Mouse (Mus musculus): Measurements from ENCODE around the gene Cxcl17. TPM values are rescaled to one million over a fixed set of nuclear protein-coding genes. Genes with fewer than 3 reads are reported as not detected.

The Cxcl17 gene
- polyA plus RNA-seq, 1 experiment from 2014 or later, result 0.28 TPM

DNA sequence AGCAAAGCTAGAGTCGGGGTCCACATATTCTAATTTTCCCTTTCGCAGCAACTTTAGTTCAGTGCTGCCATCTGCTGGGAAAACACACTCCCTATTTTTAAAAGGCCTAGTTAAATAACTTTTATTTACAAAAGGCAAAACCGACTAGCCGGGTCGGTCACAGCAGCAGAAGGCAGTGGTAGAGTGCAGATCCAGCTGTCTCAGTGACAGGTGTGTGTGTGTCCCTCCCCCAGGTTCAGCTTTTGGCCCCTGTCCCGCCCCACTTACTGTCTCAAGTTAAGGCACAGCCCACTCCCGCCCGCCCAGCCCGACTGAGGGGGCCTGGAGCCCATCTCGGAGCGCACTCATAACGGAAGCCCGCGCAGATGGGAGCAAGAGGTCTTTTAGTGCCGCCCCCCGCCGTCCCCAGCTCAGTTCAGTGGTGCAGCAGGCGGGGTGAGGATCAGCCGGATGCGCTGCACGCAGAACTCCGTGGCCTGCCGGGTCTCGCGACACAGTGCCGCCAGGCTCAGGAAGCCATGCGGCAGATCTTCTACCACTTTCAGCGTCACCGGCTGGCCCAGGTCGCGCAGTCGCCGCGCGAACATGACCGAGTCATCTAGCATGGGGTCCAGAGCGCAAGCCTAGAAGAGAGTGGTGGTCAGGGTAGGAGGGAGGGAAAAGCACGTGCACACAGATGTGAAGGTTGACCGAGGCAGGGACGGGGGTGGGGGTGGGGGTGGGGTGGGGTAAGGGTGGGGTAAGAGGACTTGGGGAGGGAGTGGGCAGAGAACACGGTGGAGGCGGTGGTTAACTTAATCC, 32.9 kb downstream of the Cxcl17 start:
- H3K27ac ChIP-seq, result peak overlapping the region; percentile 69
- WGBS, result 2% methylated on average over 42 of the region's 42 CpGs
- no peaks in the 10 kb centered on the region for H3K9me3 ChIP-seq (replicated peaks)
- H3K36me3 ChIP-seq, result peaks cover 9% of the 10 kb centered on the region
- peaks cover 32% of the 10 kb centered on the region for H3K4me1 ChIP-seq (replicated peaks)
- peak overlapping the region; percentile 89 for H3K4me2 ChIP-seq
- no peaks in the 10 kb centered on the region for H3K27me3 ChIP-seq
- peak overlapping the region; percentile 57 for H3K9ac ChIP-seq
- H3K4me3 ChIP-seq, result peak overlapping the region; percentile 50
- ATAC-seq (replicated peaks; ENCODE audit: insufficient number of reproducible peaks, insufficient read depth, low FRiP score, low read depth), result peak; percentile 65

DNA sequence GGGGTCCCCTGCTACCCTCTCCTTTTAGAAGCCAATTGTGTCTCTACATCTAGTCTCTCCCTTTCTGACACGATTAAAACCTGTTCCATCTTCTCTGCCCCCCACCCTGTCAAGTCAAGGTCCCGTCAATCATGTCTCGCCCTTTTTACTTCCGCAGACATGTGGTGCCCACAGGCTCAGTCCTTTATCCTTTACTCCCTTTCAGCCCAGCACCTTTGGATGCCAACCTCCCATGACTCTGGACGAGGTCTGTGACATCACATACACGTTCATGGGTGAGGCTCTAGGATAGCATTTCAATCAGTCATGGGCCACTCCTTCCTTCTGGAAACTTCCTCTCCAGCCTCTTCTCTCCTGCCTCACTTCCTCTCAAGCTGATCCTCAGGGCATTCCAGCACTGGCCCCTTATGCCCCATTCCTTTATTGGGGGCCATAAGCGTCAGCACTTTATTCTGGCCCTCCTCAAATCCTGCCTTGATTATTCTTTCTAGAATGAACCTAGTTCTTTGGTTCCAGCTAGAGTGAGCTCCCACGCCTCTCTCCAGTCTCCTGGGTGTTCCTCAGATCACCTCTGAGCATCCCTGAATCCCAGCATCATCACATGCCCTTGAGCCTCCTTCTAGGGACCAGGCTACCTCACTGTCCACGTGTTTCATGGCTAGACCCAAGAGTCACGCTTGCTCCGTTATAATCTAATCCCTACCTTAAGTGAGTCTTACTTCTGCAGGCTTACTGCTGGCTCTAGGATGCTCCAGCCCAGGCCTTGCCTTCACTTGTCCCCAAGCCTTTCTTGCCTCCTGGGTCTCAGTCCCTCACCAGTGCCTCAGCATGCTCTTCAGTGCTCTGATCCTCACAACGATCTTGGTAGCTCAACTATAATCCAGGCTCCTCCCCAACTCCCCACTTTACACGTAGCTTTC, 34.2 kb downstream of the Cxcl17 start:
- no peak overlapping the region for H3K27ac ChIP-seq
- no peak overlapping the region for H3K4me2 ChIP-seq
- no peak for ATAC-seq (replicated peaks; ENCODE audit: insufficient number of reproducible peaks, insufficient read depth, low FRiP score, low read depth)
- H3K9me3 ChIP-seq (replicated peaks), result no peaks in the 10 kb centered on the region
- no peak overlapping the region for H3K9ac ChIP-seq
- H3K36me3 ChIP-seq, result peaks cover 5% of the 10 kb centered on the region; the same call in 1 of the 2 replicates
- H3K4me3 ChIP-seq, result no peak overlapping the region
- WGBS, result 81% methylated on average over 13 of the region's 13 CpGs
- peaks cover 32% of the 10 kb centered on the region for H3K4me1 ChIP-seq (replicated peaks)
- no peaks in the 10 kb centered on the region for H3K27me3 ChIP-seq

DNA sequence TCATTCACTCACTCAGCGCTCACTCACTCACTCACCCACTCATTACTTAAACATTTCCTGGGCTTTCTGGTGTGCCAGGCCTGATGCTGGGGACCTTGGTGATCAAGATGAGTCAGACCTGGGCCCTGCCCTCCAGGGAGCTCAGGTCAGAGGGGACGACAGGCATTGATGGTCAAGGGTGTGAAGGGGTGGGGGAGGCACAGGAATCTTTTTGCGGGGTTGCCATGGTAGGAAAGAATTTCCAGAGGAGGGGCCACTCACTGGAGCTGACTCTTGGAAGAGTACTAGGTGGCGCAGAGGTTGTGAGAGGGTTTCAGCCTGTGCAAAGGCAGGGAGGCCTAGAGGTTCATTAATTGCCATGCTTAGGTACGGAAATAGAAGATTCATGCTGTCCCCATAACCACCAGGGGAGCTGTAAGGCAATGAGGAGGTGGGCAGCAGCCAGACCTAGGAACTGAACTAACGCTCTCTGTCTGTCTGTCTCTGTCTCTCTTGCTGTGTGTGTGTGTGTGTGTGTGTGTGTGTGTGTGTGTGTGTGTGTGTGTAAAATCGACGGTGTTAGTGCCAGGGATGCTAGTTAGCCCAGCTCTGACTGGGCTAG, 35.5 kb downstream of the Cxcl17 start:
- Histone ChIP-seq H3K4me2 (peak overlapping the region; percentile 71), H3K27me3 (no peaks in the 10 kb centered on the region), H3K9me3 (replicated peaks) (no peaks in the 10 kb centered on the region), H3K4me1 (replicated peaks) (peaks cover 32% of the 10 kb centered on the region), H3K27ac (no peak overlapping the region), H3K36me3 (no peaks in the 10 kb centered on the region; the same call in 1 of the 2 replicates), H3K4me3 (peak overlapping the region; percentile 51), H3K9ac (0 out of 2 replicates have a peak overlapping the region, but pooled peaks have one; percentile 49)
- no peak for ATAC-seq (replicated peaks; ENCODE audit: insufficient number of reproducible peaks, insufficient read depth, low FRiP score, low read depth)
- 34% methylated on average over 8 of the region's 8 CpGs for WGBS

GRCm38 (mm10) chr7:25376556-25376955, 36.1 kb downstream of the Cxcl17 start:
- peak; percentile 68 for ATAC-seq (replicated peaks; ENCODE audit: insufficient number of reproducible peaks, insufficient read depth, low FRiP score, low read depth)
- Histone ChIP-seq H3K4me3 (peak overlapping the region; percentile 51), H3K4me1 (replicated peaks) (peaks cover 32% of the 10 kb centered on the region), H3K27me3 (no peaks in the 10 kb centered on the region), H3K9ac (peak overlapping the region; percentile 49), H3K27ac (no peak overlapping the region), H3K9me3 (replicated peaks) (no peaks in the 10 kb centered on the region), H3K36me3 (no peaks in the 10 kb centered on the region; the same call in 1 of the 2 replicates), H3K4me2 (peak overlapping the region; percentile 71)
- 5% methylated on average over 17 of the region's 17 CpGs for WGBS

- Histone ChIP-seq H3K4me2 (no peak overlapping the region), H3K9ac (no peak overlapping the region), H3K4me1 (replicated peaks) (peaks cover 18% of the 10 kb centered on the region), H3K4me3 (no peak overlapping the region), H3K9me3 (replicated peaks) (no peaks in the 10 kb centered on the region), H3K36me3 (no peaks in the 10 kb centered on the region), H3K27ac (no peak overlapping the region), H3K27me3 (peaks cover 34% of the 10 kb centered on the region)
- WGBS, result 77% methylated on average over 5 of the region's 5 CpGs
- no peak for ATAC-seq (replicated peaks; ENCODE audit: insufficient number of reproducible peaks, insufficient read depth, low FRiP score, low read depth)
Measured at GRCm38 (mm10) chr7:25372441-25372840, 40.2 kb downstream of the Cxcl17 start.

DNA sequence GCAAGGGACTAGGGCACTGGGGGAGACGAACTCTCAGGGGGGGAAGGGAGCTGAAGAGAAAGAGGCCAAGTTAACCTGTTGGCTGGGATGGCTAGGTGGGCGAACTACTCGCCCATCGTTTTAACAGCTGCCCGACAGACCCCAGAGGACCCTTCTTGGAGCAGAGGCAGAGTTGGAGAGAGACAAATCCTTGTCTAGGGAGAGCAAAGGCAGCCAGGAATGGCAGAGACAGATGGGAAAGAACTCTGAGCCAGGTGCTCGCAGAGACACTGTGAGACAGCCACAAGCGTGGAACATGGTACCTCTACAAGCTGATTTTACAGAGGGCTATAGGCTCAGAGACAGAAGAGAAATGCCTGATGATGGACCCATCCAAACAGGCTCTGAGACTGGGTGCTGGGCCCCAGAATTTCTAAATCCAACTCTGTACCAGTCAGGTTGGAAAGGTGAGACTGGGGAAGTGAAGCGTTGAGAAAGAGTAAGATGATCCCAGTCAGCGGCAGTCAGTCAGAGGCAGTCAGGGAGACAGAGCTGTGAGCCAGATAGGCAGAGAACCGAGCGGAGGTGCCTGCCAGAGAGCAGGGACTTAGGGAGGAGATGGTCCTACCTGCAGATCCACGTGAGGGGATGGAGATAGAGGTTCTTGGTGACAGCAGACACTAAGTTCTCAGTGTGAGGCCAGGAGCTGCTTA, 43.5 kb downstream of the Cxcl17 start, which contains the start of gene Cnfn:
Gene Cnfn, minus strand, starts transcription at position 667 of the 692 bp plus-strand sequence.
- Histone ChIP-seq H3K9me3 (replicated peaks) (no peaks in the 10 kb centered on the region), H3K9ac (no peak within 1 kb of the TSS), H3K4me2 (no peak within 1 kb of the TSS), H3K27me3 (peaks cover 56% of the 10 kb centered on the region), H3K4me1 (replicated peaks) (peaks cover 6% of the 10 kb centered on the region), H3K4me3 (no peak within 1 kb of the TSS), H3K27ac (no peak within 1 kb of the TSS), H3K36me3 (no peaks in the 10 kb centered on the region; the same call in 1 of the 2 replicates)
- ATAC-seq (replicated peaks; ENCODE audit: insufficient number of reproducible peaks, insufficient read depth, low FRiP score, low read depth), result no peak
- 50% methylated on average over 12 of the region's 12 CpGs for WGBS

GRCm38 (mm10) chr7:25368333-25368732, 44.4 kb downstream of the Cxcl17 start:
- Histone ChIP-seq H3K4me3 (no peak overlapping the region), H3K27ac (no peak overlapping the region), H3K9ac (no peak overlapping the region), H3K4me1 (replicated peaks) (peaks cover 6% of the 10 kb centered on the region), H3K4me2 (peak overlapping the region; percentile 48; the same call in 1 of the 2 replicates), H3K9me3 (replicated peaks) (no peaks in the 10 kb centered on the region), H3K27me3 (peaks cover 56% of the 10 kb centered on the region), H3K36me3 (no peaks in the 10 kb centered on the region; the same call in 1 of the 2 replicates)
- 26% methylated on average over 12 of the region's 12 CpGs for WGBS
- no peak for ATAC-seq (replicated peaks; ENCODE audit: insufficient number of reproducible peaks, insufficient read depth, low FRiP score, low read depth)

DNA sequence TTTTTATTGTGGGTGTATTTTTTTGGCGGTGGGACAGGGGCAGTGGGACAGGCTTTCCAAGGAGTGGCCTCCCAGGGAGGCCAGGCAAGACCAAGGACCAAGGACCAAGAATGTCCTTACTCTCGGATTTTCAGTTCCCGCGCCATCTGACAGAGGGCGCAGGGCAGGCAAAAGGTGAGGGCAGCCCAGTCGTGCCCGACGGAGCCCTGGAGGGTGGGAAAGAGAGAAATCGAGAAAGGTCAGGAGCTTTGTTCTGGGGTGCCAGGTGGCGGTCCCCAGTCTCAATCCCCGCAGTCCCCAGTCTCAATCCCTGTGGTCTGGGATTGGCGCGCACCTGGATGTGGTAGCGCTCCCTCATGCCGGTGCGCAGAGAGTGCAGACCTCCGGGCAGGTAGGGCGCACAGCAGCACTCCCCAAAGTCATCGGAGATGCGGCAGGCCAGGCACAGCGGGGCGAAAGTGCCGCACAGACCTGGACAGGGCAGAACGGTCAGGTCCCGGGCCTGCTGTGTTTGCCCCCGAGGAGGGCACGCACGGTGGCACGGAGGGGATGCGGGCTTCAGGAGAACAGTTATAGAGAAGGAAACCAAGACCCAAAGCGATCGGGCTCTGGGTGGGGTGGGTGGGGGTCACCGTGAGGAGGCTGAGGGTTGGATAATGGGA, 44.9 kb downstream of the Cxcl17 start:
- 3% methylated on average over 33 of the region's 33 CpGs for WGBS
- no peak overlapping the region for H3K9ac ChIP-seq
- no peaks in the 10 kb centered on the region; the same call in 1 of the 2 replicates for H3K36me3 ChIP-seq
- no peak for ATAC-seq (replicated peaks; ENCODE audit: insufficient number of reproducible peaks, insufficient read depth, low FRiP score, low read depth)
- H3K4me2 ChIP-seq, result peak overlapping the region; percentile 48
- peak overlapping the region; percentile 26 for H3K4me3 ChIP-seq
- no peaks in the 10 kb centered on the region for H3K9me3 ChIP-seq (replicated peaks)
- peaks cover 56% of the 10 kb centered on the region for H3K27me3 ChIP-seq
- H3K27ac ChIP-seq, result no peak overlapping the region
- peaks cover 6% of the 10 kb centered on the region for H3K4me1 ChIP-seq (replicated peaks)

GRCm38 (mm10) chr7:25365937-25366625, 46.6 kb downstream of the Cxcl17 start:
- Histone ChIP-seq H3K27me3 (peaks cover 56% of the 10 kb centered on the region), H3K9me3 (replicated peaks) (no peaks in the 10 kb centered on the region), H3K4me2 (no peak overlapping the region), H3K9ac (no peak overlapping the region), H3K4me1 (replicated peaks) (peaks cover 6% of the 10 kb centered on the region), H3K27ac (no peak overlapping the region), H3K36me3 (peaks cover 7% of the 10 kb centered on the region), H3K4me3 (no peak overlapping the region)
- 51% methylated on average over 13 of the region's 13 CpGs for WGBS
- no peak for ATAC-seq (replicated peaks; ENCODE audit: insufficient number of reproducible peaks, insufficient read depth, low FRiP score, low read depth)

GRCm38 (mm10) chr7:25363632-25364031, 49.1 kb downstream of the Cxcl17 start:
- ATAC-seq (replicated peaks; ENCODE audit: insufficient number of reproducible peaks, insufficient read depth, low FRiP score, low read depth), result no peak
- H3K27me3 ChIP-seq, result peaks cover 34% of the 10 kb centered on the region
- WGBS, result 90% methylated on average over 17 of the region's 17 CpGs
- H3K9ac ChIP-seq, result no peak overlapping the region
- H3K9me3 ChIP-seq (replicated peaks), result no peaks in the 10 kb centered on the region
- H3K36me3 ChIP-seq, result peaks cover 14% of the 10 kb centered on the region
- no peak overlapping the region for H3K4me2 ChIP-seq
- H3K4me1 ChIP-seq (replicated peaks), result peaks cover 11% of the 10 kb centered on the region
- no peak overlapping the region for H3K4me3 ChIP-seq
- H3K27ac ChIP-seq, result no peak overlapping the region

Data from heart, embryonic 15.5 days (tissue).